ENCODE assay signal across 34 mouse cellular contexts in genomic region chr12:62404558-62404957, GRCm38 (mm10).
"Had no signal": no experiment of that assay in that cellular context is flagged by ENCODE, and none has a peak within 500 bp of the region (broad histone marks: within the 10 kb centered on the region; RNA-seq: fewer than 3 reads in every experiment).

No protein-coding gene starts in this region.

- H3K9me3 ChIP-seq: heart, embryonic 12.5 days; heart, embryonic 13.5 days; heart, embryonic 15.5 days; hindbrain, embryonic 10.5 days; hindbrain, embryonic 12.5 days; hindbrain, embryonic 13.5 days; hindbrain, embryonic 15.5 days; intestine, embryonic 15.5 days; kidney, embryonic 15.5 days had no signal

- H3K9ac ChIP-seq: heart, embryonic 12.5 days; heart, embryonic 13.5 days; heart, embryonic 15.5 days; hindbrain, embryonic 12.5 days; hindbrain, embryonic 13.5 days; hindbrain, embryonic 14.5 days; hindbrain, embryonic 15.5 days; intestine, embryonic 15.5 days; kidney, embryonic 15.5 days had no signal

- H3K4me1 ChIP-seq: heart, embryonic 12.5 days; heart, embryonic 13.5 days; heart, embryonic 15.5 days; hindbrain, embryonic 10.5 days; hindbrain, embryonic 12.5 days; hindbrain, embryonic 13.5 days; hindbrain, embryonic 15.5 days; intestine, embryonic 15.5 days; kidney, embryonic 15.5 days had no signal

- DNase-seq: heart, postnatal 10 days; heart, postnatal 14 days; heart, postnatal 36 days; heart, postnatal 4 days; kidney, adult 11 months; kidney, adult 18-20 months; kidney, adult 2 months; kidney, adult 8-10 months; kidney, adult 9 months; kidney, postnatal 10 days; kidney, postnatal 14 days; kidney, postnatal 25 days; kidney, postnatal 36 days; kidney, postnatal 4 days; layer of hippocampus, adult 9-11 months; layer of hippocampus, postnatal 36 days had no signal

- H3K27ac ChIP-seq: heart, embryonic 13.5 days; heart, embryonic 15.5 days; hindbrain, embryonic 10.5 days; hindbrain, embryonic 12.5 days; hindbrain, embryonic 13.5 days; hindbrain, embryonic 14.5 days; hindbrain, embryonic 15.5 days; hindbrain, postnatal 0 days; intestine, embryonic 15.5 days; kidney, embryonic 15.5 days; kidney, postnatal 0 days; layer of hippocampus, adult 2 months; left cerebral cortex, adult 2 months had no signal

- H3K27me3 ChIP-seq: heart, embryonic 12.5 days; heart, embryonic 13.5 days; heart, embryonic 15.5 days; hindbrain, embryonic 12.5 days; hindbrain, embryonic 13.5 days; hindbrain, embryonic 15.5 days; intestine, embryonic 15.5 days; kidney, embryonic 15.5 days had no signal

- H3K4me3 ChIP-seq: heart, embryonic 12.5 days; heart, embryonic 13.5 days; heart, embryonic 15.5 days; hindbrain, embryonic 10.5 days; hindbrain, embryonic 12.5 days; hindbrain, embryonic 13.5 days; hindbrain, embryonic 15.5 days; intestine, embryonic 15.5 days; kidney, embryonic 15.5 days; layer of hippocampus, adult 2 months; left cerebral cortex, adult 2 months had no signal

- H3K36me3 ChIP-seq: heart, embryonic 12.5 days; heart, embryonic 13.5 days; heart, embryonic 15.5 days; hindbrain, embryonic 10.5 days; hindbrain, embryonic 12.5 days; hindbrain, embryonic 13.5 days; hindbrain, embryonic 15.5 days; intestine, embryonic 15.5 days; kidney, embryonic 15.5 days had no signal

- H3K4me2 ChIP-seq: heart, embryonic 12.5 days; heart, embryonic 13.5 days; heart, embryonic 15.5 days; hindbrain, embryonic 12.5 days; hindbrain, embryonic 13.5 days; hindbrain, embryonic 14.5 days; hindbrain, embryonic 15.5 days; intestine, embryonic 15.5 days; kidney, embryonic 15.5 days had no signal

- ATAC-seq: hindbrain, embryonic 16.5 days; hindbrain, postnatal 0 days; inflammation-experienced regulatory T-cells, adult 6 months; intestine, embryonic 15.5 days; intestine, embryonic 16.5 days; intestine, postnatal 0 days had no signal
